Mouse (Mus musculus) layer of hippocampus, postnatal 10 days (tissue): ENCODE results near the gene Smarcc2. TPM values are rescaled to one million over a fixed set of nuclear protein-coding genes. Genes with fewer than 3 reads are reported as not detected.

ENCODE experiments used
- microRNA-seq, 2 experiments: library from miRNA; unstranded; fragments of <30 nt; microRNA quantifications; one replicate each; pipeline ENCODE4 v1.2.0; 2021
- total RNA-seq, 2 experiments: library from RNA; stranded (reverse); gene quantifications; 2 replicates each; pipeline ENCODE4 v1.2.3; 2021

Gene Smarcc2
- total RNA-seq, 2 experiments from 2014 or later = 205 to 222 TPM

Small RNA genes within 50 kb of the gene (microRNA-seq; reads per million reads assigned to microRNA genes)
- gene Mir6916 = 0 reads per million in 2 experiments
- 0.67 to 2.0 reads per million in 2 experiments for gene Mir8105

Other genes with a start within 250 kb of the Smarcc2 start
- gene Spryd4, start 247.4 kb upstream of the Smarcc2 start, total RNA-seq = 10 to 100 TPM; 11.5 to 12.8 TPM
- gene Mip, start 233.4 kb upstream of the Smarcc2 start, total RNA-seq = not detected
- 10 to 100 TPM in 1 of 2 experiments, 1 to 10 TPM in 1; 7.8 to 10.1 TPM for gene Timeless, start 227.2 kb upstream of the Smarcc2 start, total RNA-seq
- gene Apon, start 205.2 kb upstream of the Smarcc2 start, total RNA-seq = not detected
- gene Apof, start 190.6 kb upstream of the Smarcc2 start, total RNA-seq = not detected
- gene Stat2, start 188.7 kb upstream of the Smarcc2 start, total RNA-seq = 10 to 100 TPM; 25.6 to 29.3 TPM
- under 1 TPM in 1 of 2 experiments, not detected in 1; 0.85 TPM for gene Il23a, start 160.5 kb upstream of the Smarcc2 start, total RNA-seq
- 10 to 100 TPM; 15.5 to 15.8 TPM for gene Pan2, start 155.9 kb upstream of the Smarcc2 start, total RNA-seq
- 10 to 100 TPM; 75.5 to 78.5 TPM for gene Cnpy2, start 136.8 kb upstream of the Smarcc2 start, total RNA-seq
- 100 to 1,000 TPM; 277 to 286 TPM for gene Cs, start 121.5 kb upstream of the Smarcc2 start, total RNA-seq
- 10 to 100 TPM; 55.6 to 58.8 TPM for gene Coq10a, start 90.3 kb upstream of the Smarcc2 start, total RNA-seq
- gene Ankrd52, start 82.1 kb upstream of the Smarcc2 start, total RNA-seq = 10 to 100 TPM; 79.0 to 80.3 TPM
- gene Slc39a5, start 58.0 kb upstream of the Smarcc2 start, total RNA-seq = under 1 TPM; 0.22 to 0.53 TPM
- gene Nabp2, start 47.8 kb upstream of the Smarcc2 start, total RNA-seq = 10 to 100 TPM; 94.1 to 94.2 TPM
- 10 to 100 TPM; 76.0 to 78.2 TPM for gene Rnf41, start 47.6 kb upstream of the Smarcc2 start, total RNA-seq
- gene Myl6, start 34.9 kb downstream of the Smarcc2 start, total RNA-seq = 100 to 1,000 TPM; 608 to 632 TPM
- gene Myl6b, start 39.4 kb downstream of the Smarcc2 start, total RNA-seq = 10 to 100 TPM; 25.5 to 29.3 TPM
- gene Esyt1, start 66.6 kb downstream of the Smarcc2 start, total RNA-seq = 10 to 100 TPM; 10.1 to 11.9 TPM
- gene Zc3h10, start 88.5 kb downstream of the Smarcc2 start, total RNA-seq = 10 to 100 TPM; 12.2 to 14.0 TPM
- gene Rpl41, start 90.1 kb downstream of the Smarcc2 start, total RNA-seq = 1,000 to 10,000 TPM; 2,468 to 2,532 TPM
- 10 to 100 TPM; 83.2 to 87.6 TPM for gene Pa2g4, start 106.7 kb downstream of the Smarcc2 start, total RNA-seq
- under 1 TPM; 0.71 to 0.76 TPM for gene Erbb3, start 130.4 kb downstream of the Smarcc2 start, total RNA-seq
- 100 to 1,000 TPM; 508 to 545 TPM for gene Rps26, start 167.5 kb downstream of the Smarcc2 start, total RNA-seq
- gene Ikzf4, start 186.7 kb downstream of the Smarcc2 start, total RNA-seq = 10 to 100 TPM; 17.2 to 17.7 TPM
- 10 to 100 TPM in 1 of 2 experiments, 1 to 10 TPM in 1; 9.5 to 11.9 TPM for gene Suox, start 214.8 kb downstream of the Smarcc2 start, total RNA-seq
- gene Rab5b, start 237.0 kb downstream of the Smarcc2 start, total RNA-seq = 100 to 1,000 TPM; 118 to 125 TPM
- gene Pmel, start 244.9 kb downstream of the Smarcc2 start, total RNA-seq = 1 to 10 TPM in 1 of 2 experiments, under 1 TPM in 1; 0.91 to 1.1 TPM
- 1 to 10 TPM; 7.9 to 9.6 TPM for gene Cdk2, start 245.8 kb downstream of the Smarcc2 start, total RNA-seq